Mouse (Mus musculus): ENCODE data around the gene Ap5s1. TPM values are rescaled to one million over a fixed set of nuclear protein-coding genes. Genes with fewer than 3 reads are reported as not detected.

Gene Ap5s1
- total RNA-seq, 2 experiments from 2014 or later: 18.7 to 36.5 TPM

- ATAC-seq (replicated peaks; ENCODE audit: low FRiP score, poor library complexity, severe bottlenecking): peak; percentile 49
Observed at GRCm38 (mm10) chr2:131260544-131261307, 53.8 kb downstream of the Ap5s1 start.

DNA sequence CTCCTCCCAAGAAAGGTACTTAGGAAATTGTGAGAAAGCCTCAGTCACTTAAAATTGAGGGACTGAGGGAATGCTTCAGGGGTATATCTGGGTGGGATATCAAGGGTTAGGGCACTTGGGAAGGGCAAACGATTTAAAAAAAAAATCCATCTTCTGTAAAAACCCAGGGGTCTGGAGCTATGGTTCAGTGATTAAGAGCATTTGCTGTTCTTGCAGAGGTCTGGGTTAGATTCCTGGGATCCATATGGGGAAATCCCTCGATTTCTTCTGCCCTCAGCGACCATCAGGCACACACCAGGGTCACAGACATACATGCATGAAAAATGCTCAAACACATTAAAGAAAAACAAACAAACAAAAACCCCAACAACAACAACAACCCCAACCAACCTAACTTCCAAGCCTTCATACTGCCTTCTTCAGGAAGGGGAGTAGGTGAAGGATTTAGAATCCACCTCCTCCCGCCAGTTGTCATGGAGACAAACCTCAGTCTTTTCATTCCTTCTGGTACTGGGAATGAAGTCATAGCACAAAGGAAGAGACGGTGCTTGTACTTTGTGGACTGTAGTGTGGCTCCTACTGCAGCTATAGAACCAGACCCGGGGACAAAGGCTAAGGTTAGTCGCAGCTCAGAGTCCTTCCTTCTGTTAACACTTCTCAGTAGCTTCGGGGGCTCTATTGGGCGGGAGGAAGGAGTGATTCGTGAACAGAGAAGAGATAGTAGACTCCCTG, 54.8 kb downstream of the Ap5s1 start:
- ATAC-seq (replicated peaks; ENCODE audit: low FRiP score, poor library complexity, severe bottlenecking): peak; percentile 49

GRCm38 (mm10) chr2:131262213-131262672, 55.4 kb downstream of the Ap5s1 start, which contains the start of gene Pank2:
TSS of gene Pank2 (plus strand) at chr2:131262495.
- peak; percentile 93 for ATAC-seq (replicated peaks; ENCODE audit: low FRiP score, poor library complexity, severe bottlenecking)

Other genes with a start within 250 kb of the Ap5s1 start
- gene Gfra4, start 164.0 kb upstream of the Ap5s1 start, total RNA-seq (2015; ENCODE audit: low replicate concordance): 2.1 TPM in 1 of 2 replicates, not detected in the other
- not detected in 2 replicates for gene Gfra4, start 164.0 kb upstream of the Ap5s1 start, total RNA-seq (2017; ENCODE audit: low replicate concordance)
- 0.38 and 1.9 TPM in 2 replicates for gene Adam33, start 143.3 kb upstream of the Ap5s1 start, total RNA-seq (2015; ENCODE audit: low replicate concordance)
- 4.9 and 12.1 TPM in 2 replicates for gene Adam33, start 143.3 kb upstream of the Ap5s1 start, total RNA-seq (2017; ENCODE audit: low replicate concordance)
- 3.3 and 4.8 TPM in 2 replicates for gene Siglec1, start 120.3 kb upstream of the Ap5s1 start, total RNA-seq (2015; ENCODE audit: low replicate concordance)
- 1.4 and 1.5 TPM in 2 replicates for gene Siglec1, start 120.3 kb upstream of the Ap5s1 start, total RNA-seq (2017; ENCODE audit: low replicate concordance)
- gene Hspa12b, start 79.8 kb upstream of the Ap5s1 start, total RNA-seq (2015; ENCODE audit: low replicate concordance): not detected in 2 replicates
- gene Hspa12b, start 79.8 kb upstream of the Ap5s1 start, total RNA-seq (2017; ENCODE audit: low replicate concordance): 0.14 TPM in 1 of 2 replicates, not detected in the other
- not detected in 2 replicates for gene Gm11037, start 73.6 kb upstream of the Ap5s1 start, total RNA-seq (2015; ENCODE audit: low replicate concordance)
- gene Gm11037, start 73.6 kb upstream of the Ap5s1 start, total RNA-seq (2017; ENCODE audit: low replicate concordance): not detected in 2 replicates
- gene 1700037H04Rik, start 47.0 kb upstream of the Ap5s1 start, total RNA-seq (2015; ENCODE audit: low replicate concordance): 77.1 and 92.0 TPM in 2 replicates
- gene 1700037H04Rik, start 47.0 kb upstream of the Ap5s1 start, total RNA-seq (2017; ENCODE audit: low replicate concordance): 33.9 and 49.3 TPM in 2 replicates
- gene Cenpb, start 27.0 kb upstream of the Ap5s1 start, total RNA-seq (2015; ENCODE audit: low replicate concordance): 0.96 and 3.8 TPM in 2 replicates
- gene Cenpb, start 27.0 kb upstream of the Ap5s1 start, total RNA-seq (2017; ENCODE audit: low replicate concordance): 6.4 and 7.7 TPM in 2 replicates
- 160 and 210 TPM in 2 replicates for gene Cdc25b, start 20.1 kb upstream of the Ap5s1 start, total RNA-seq (2015; ENCODE audit: low replicate concordance)
- gene Cdc25b, start 20.1 kb upstream of the Ap5s1 start, total RNA-seq (2017; ENCODE audit: low replicate concordance): 363 and 459 TPM in 2 replicates
- 0.63 TPM in 1 of 2 replicates, not detected in the other for gene Spef1, start 19.8 kb upstream of the Ap5s1 start, total RNA-seq (2015; ENCODE audit: low replicate concordance)
- gene Spef1, start 19.8 kb upstream of the Ap5s1 start, total RNA-seq (2017; ENCODE audit: low replicate concordance): 3.1 and 4.2 TPM in 2 replicates
- gene Mavs, start 27.0 kb downstream of the Ap5s1 start, total RNA-seq (2015; ENCODE audit: low replicate concordance): 24.6 and 32.8 TPM in 2 replicates
- gene Mavs, start 27.0 kb downstream of the Ap5s1 start, total RNA-seq (2017; ENCODE audit: low replicate concordance): 20.9 and 22.6 TPM in 2 replicates
- gene Pank2, start 55.4 kb downstream of the Ap5s1 start, total RNA-seq (2015; ENCODE audit: low replicate concordance): 16.3 and 29.0 TPM in 2 replicates
- gene Pank2, start 55.4 kb downstream of the Ap5s1 start, total RNA-seq (2017; ENCODE audit: low replicate concordance): 14.0 and 26.5 TPM in 2 replicates
- 0.84 and 3.5 TPM in 2 replicates for gene Rnf24, start 145.8 kb downstream of the Ap5s1 start, total RNA-seq (2015; ENCODE audit: low replicate concordance)
- 0.42 and 0.43 TPM in 2 replicates for gene Rnf24, start 145.8 kb downstream of the Ap5s1 start, total RNA-seq (2017; ENCODE audit: low replicate concordance)